Mouse (Mus musculus): ENCODE results near the gene H2-Eb2. TPM values are rescaled to one million over a fixed set of nuclear protein-coding genes. Genes with fewer than 3 reads are reported as not detected.

The H2-Eb2 gene
- total and polyA plus RNA-seq, 2 experiments from 2014 or later, result 0.04 TPM; not detected in 1

DNA sequence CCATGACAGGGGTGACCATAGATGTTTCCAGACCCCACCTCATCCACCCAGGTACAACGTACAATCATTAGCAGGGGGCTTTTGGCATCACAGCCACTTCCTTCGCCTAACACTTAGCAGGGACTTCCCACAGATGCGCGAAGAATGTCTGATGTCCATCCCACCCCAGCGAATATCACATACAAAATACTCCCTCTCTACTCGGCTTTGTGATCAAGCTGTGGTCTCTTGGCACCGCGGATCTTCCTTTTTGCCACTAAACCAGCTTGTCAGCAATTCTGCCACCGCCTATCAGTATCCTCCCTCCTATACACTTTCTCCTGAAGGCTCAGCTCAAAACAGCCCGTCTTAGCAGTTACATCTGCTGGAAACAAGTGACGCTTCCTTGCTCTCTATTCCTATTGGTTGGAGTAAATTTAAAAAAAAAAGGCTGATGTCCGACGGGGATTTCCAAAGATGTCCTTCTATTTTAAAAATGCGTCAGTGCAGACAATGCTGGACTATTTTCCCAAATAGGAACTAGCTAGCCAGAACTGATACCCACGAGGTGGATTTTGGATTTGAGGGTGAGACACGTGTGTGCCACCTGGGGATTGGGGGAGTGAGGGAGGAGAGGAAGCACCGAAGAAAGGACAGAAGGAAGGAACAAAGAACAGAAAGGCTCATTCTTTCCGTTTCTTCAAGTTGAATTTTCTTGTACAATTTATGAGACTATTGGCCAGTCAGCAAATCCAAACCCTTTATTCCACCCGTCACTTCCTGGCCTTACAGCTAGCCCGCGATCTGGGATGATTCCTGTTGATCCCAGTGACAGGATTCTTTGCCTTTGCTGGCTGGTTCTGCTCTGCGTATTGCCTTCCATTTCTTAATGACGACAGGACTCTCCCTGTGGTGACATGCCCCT lies 29.3 kb upstream of the H2-Eb2 start:
- H3K27me3 ChIP-seq (ENCODE audit: insufficient read depth, low read length), result no peaks in the 10 kb centered on the region
- 0 out of 2 replicates have a peak overlapping the region, but pooled peaks have one; percentile 4 for H3K27ac ChIP-seq (ENCODE audit: low read depth, low read length)
- WGBS, result 19% methylated on average over 23 of the region's 23 CpGs

DNA sequence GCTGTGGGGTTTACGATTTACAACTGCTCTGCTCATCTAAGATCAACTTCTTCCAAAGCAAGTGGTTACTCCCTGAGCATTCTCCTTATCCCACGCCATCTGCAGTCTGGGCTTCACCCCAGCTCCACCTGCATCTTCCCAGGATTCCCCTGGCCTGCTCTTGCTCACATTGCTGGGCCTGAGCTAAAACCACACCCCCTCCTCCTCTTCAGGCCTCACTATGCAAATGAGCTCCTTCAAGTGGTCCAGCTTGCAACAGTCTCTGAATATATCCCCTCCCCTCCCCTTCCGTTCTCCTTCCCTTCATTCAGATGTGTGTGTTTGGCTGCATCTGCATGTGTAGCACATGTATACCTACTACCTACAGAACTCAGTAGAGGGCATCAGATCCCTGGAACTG lies 26.1 kb upstream of the H2-Eb2 start:
- TF ChIP-seq CTCF (IDR thresholded peaks at IDR 0.05; ENCODE audit: low read depth), result no peak
- no peak overlapping the region for H3K9ac ChIP-seq
- no peak overlapping the region for H3K4me3 ChIP-seq (ENCODE audit: low read depth, low read length)
- H3K27me3 ChIP-seq (ENCODE audit: insufficient read depth, low read length), result no peaks in the 10 kb centered on the region
- H3K4me1 ChIP-seq (ENCODE audit: insufficient read depth), result no peaks in the 10 kb centered on the region; the same call in 1 of the 2 replicates
- no peak overlapping the region for H3K27ac ChIP-seq (ENCODE audit: low read depth, low read length)
- H3K4me2 ChIP-seq (ENCODE audit: low read depth), result no peak overlapping the region
- ATAC-seq (no peak), DNase-seq (no peak)
- H3K36me3 ChIP-seq (ENCODE audit: insufficient read depth), result no peaks in the 10 kb centered on the region
- 56% methylated on average over 3 of the region's 3 CpGs for WGBS
- H3K9me3 ChIP-seq (ENCODE audit: low read length), result no peaks in the 10 kb centered on the region

More for the DNA sequence above, 29.3 kb upstream of the H2-Eb2 start:
- Histone ChIP-seq H3K4me1 (ENCODE audit: insufficient read depth) (no peaks in the 10 kb centered on the region; the same call in 1 of the 2 replicates), H3K4me2 (ENCODE audit: low read depth) (peak overlapping the region; percentile 48), H3K9ac (peak overlapping the region; percentile 25; the same call in 1 of the 2 replicates), H3K36me3 (ENCODE audit: insufficient read depth) (no peaks in the 10 kb centered on the region), H3K9me3 (ENCODE audit: low read length) (no peaks in the 10 kb centered on the region), H3K4me3 (ENCODE audit: low read depth, low read length) (peak overlapping the region; percentile 42)
- DNase-seq (peak; percentile 92), ATAC-seq (peak; percentile 89)
- TF ChIP-seq CTCF (IDR thresholded peaks at IDR 0.05; ENCODE audit: low read depth), result no peak

DNA sequence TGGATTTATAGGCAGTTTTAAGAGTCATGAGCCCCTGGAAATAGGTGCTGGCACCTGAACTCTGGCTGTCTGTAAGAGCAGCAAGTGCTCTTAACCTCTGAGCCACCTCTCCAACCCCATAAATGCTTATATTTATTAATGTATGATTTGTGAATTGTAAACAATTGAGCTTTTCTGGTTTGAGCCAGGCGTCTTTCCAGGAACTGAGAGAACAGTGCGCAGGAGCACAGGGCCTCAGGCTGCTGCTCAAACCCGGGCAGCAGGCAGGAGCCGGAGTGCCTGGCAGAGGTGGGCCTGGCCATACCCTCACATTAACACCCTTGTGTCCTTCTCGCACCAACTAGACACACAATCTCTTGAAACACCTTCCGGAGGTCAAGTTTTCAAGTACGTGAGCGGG lies 25.4 kb upstream of the H2-Eb2 start:
- no peaks in the 10 kb centered on the region for H3K27me3 ChIP-seq (ENCODE audit: insufficient read depth, low read length)
- H3K9ac ChIP-seq, result no peak overlapping the region
- no peak overlapping the region for H3K27ac ChIP-seq (ENCODE audit: low read depth, low read length)
- no peak for DNase-seq
- H3K36me3 ChIP-seq (ENCODE audit: insufficient read depth), result no peaks in the 10 kb centered on the region
- H3K4me1 ChIP-seq (ENCODE audit: insufficient read depth), result no peaks in the 10 kb centered on the region; the same call in 1 of the 2 replicates
- no peaks in the 10 kb centered on the region for H3K9me3 ChIP-seq (ENCODE audit: low read length)
- TF ChIP-seq CTCF (IDR thresholded peaks at IDR 0.05; ENCODE audit: low read depth), result no peak
- no peak for ATAC-seq
- 87% methylated on average over 8 of the region's 8 CpGs for WGBS
- H3K4me3 ChIP-seq (ENCODE audit: low read depth, low read length), result no peak overlapping the region
- H3K4me2 ChIP-seq (ENCODE audit: low read depth), result no peak overlapping the region

DNA sequence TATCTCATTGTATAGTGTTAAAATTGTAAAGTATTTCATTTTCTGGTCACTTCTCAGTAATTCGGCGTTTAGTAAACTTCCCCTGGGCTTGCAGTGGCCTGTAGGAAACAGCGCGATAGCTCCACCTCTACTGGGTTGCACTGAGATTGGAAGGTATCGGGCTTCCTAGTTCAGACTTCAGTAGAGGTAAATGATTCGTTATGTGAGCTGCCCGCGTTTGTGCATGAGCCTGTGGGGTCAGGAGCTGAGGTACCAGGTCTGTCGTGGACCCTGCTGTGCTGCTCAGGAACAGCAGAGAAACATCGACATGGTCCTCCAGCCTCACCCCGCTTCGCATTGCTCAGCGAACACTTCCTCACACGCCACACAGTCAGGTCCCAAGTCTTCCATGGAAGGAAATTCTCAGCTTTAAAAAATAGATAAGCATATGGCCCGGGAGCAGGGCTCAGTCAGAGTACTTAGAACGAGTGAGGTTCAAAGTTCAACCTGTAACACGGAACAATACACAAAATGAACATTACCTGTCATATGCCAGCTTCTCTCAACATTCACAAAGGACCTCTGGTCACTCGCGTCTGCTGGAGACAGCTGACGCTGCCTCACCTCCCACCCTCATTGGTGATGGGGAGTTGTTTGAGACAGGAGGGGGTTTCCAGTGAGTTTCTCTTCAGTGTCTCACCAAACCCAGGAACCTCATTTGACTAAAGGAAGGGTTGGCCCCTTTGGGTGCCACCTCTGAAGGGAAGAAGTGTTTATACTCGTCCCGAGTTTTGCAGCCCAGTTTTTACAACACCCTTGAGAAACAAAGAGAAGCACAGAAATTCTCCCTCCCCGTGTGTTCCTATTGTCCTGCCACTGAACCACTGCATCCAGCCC lies 24.5 kb upstream of the H2-Eb2 start:
- Histone ChIP-seq H3K4me2 (ENCODE audit: low read depth) (no peak overlapping the region), H3K4me3 (ENCODE audit: low read depth, low read length) (no peak overlapping the region), H3K9me3 (ENCODE audit: low read length) (no peaks in the 10 kb centered on the region), H3K27me3 (ENCODE audit: insufficient read depth, low read length) (no peaks in the 10 kb centered on the region), H3K9ac (no peak overlapping the region), H3K27ac (ENCODE audit: low read depth, low read length) (no peak overlapping the region), H3K4me1 (ENCODE audit: insufficient read depth) (no peaks in the 10 kb centered on the region; the same call in 1 of the 2 replicates), H3K36me3 (ENCODE audit: insufficient read depth) (no peaks in the 10 kb centered on the region)
- TF ChIP-seq CTCF (IDR thresholded peaks at IDR 0.05; ENCODE audit: low read depth), result no peak
- ATAC-seq (no peak), DNase-seq (no peak)
- 79% methylated on average over 23 of the region's 23 CpGs for WGBS

DNA sequence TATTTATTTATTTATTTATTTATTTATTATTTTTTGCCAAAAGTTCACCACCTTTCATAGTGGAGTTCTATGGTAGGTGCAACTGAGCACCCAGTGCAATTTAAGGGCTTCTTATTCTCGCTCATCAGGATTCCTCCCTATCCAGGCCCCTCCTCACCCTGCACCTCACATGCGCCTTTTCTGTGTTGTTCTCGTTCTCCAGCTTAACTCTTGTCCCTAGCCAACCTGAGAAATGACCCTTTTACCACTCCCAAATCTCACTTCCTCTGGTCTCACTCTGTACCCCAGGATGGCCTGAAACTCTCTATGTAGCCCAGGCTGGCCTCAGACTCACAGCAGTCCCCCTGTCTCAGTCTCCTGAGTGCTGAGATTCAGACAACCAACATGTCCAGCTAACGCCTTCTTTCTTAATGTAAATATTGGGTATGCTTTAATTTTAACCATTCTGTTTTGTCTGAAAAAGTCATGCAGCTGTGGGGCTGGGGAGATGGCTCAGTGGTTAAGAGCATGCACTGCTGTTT lies 23.7 kb upstream of the H2-Eb2 start:
- Histone ChIP-seq H3K4me3 (ENCODE audit: low read depth, low read length) (no peak overlapping the region), H3K4me1 (ENCODE audit: insufficient read depth) (no peaks in the 10 kb centered on the region), H3K4me2 (ENCODE audit: low read depth) (no peak overlapping the region), H3K27ac (ENCODE audit: low read depth, low read length) (no peak overlapping the region), H3K9ac (no peak overlapping the region), H3K36me3 (ENCODE audit: insufficient read depth) (no peaks in the 10 kb centered on the region), H3K9me3 (ENCODE audit: low read length) (no peaks in the 10 kb centered on the region), H3K27me3 (ENCODE audit: insufficient read depth, low read length) (no peaks in the 10 kb centered on the region)
- ATAC-seq (no peak), DNase-seq (no peak)
- WGBS, result 91% methylated on average over 4 of the region's 4 CpGs
- TF ChIP-seq CTCF (IDR thresholded peaks at IDR 0.05; ENCODE audit: low read depth), result no peak

DNA sequence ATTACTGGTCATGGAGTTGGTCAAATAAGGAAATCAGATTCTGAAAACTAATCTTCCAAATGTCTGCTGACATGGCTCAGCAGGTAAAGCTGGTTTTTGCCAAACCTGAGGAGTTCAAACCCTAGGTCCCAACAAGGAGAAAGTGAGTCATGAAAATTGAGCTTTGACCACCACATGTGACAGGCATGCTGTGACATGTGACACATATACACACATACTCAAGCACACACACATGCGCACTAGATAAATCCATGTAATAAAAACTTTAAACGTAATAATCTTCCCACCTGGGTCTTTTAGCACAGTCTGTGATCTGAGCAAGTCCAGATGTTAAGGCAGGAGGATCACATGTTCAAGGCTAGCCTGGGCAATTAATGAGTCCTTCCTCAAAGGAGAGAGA lies 21.7 kb upstream of the H2-Eb2 start:
- Histone ChIP-seq H3K4me2 (ENCODE audit: low read depth) (no peak overlapping the region), H3K4me3 (ENCODE audit: low read depth, low read length) (no peak overlapping the region), H3K27ac (ENCODE audit: low read depth, low read length) (no peak overlapping the region), H3K9me3 (ENCODE audit: low read length) (no peaks in the 10 kb centered on the region), H3K27me3 (ENCODE audit: insufficient read depth, low read length) (no peaks in the 10 kb centered on the region), H3K36me3 (ENCODE audit: insufficient read depth) (no peaks in the 10 kb centered on the region), H3K4me1 (ENCODE audit: insufficient read depth) (no peaks in the 10 kb centered on the region), H3K9ac (no peak overlapping the region)
- no peak for TF ChIP-seq CTCF (IDR thresholded peaks at IDR 0.05; ENCODE audit: low read depth)
- no peak for DNase-seq
- ATAC-seq, result no peak
- WGBS, result 91% methylated on average over 2 of the region's 2 CpGs

Data from forebrain, postnatal 0 days (tissue).